Mouse (Mus musculus): ENCODE results near the gene Rpusd1. TPM values are rescaled to one million over a fixed set of nuclear protein-coding genes. Genes with fewer than 3 reads are reported as not detected.

The Rpusd1 gene
- polyA plus RNA-seq (2012; rRNA removed): 40.1 and 45.0 TPM in 2 replicates

DNA sequence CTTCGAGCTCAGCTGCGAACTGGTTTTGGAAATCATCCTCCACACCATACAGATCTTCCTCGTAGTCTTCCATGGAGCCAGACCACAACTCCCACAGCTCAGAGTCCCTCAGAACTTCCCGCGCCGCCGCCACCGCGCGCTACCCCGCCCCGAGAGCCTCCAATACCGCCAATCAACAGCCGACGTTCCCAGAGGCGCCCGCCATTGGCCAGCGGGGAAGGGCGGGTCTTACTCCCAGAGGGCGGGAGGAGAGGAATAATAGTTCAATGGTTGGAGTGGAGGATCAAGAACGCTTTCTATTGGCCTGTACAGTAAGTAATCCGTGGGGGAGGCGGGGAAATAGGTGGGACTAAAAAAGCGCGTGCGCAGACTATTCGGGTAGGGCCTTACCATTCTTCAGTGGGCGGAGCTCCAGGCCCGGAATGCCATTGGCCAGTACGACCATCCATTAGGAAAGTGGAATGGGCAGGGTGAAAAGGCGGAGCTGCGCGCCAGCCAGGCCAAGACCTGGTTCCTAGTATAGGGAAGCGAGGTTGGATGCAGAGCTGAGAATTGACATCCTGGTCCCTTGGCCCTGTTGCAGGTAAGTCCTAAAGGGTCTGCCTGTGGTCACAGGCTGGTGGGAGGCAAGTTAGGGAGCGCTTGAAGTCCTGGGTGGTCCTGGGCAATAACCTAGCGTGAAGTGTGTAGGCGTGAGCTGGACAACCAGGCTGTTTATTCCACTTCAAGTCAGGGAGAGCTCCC lies at the start of gene Rpusd1, which contains the start of gene Chtf18:
TSS of gene Rpusd1 (plus strand) at position 406 of the 744 bp plus-strand sequence.
TSS of gene Chtf18 (minus strand) at position 155 of the 744 bp plus-strand sequence.
- peak; percentile 98 for DNase-seq
- no peak for TF ChIP-seq CTCF (IDR thresholded peaks at IDR 0.05; ENCODE audit: insufficient read depth, low read length)
- peak; percentile 88; the same call in 1 of the 2 replicates for TF ChIP-seq POLR2A (IDR thresholded peaks at IDR 0.05; ENCODE audit: borderline replicate concordance, extremely low read depth, low read depth, low read length)
- Histone ChIP-seq H3K4me3 (replicated peaks; ENCODE audit: extremely low read depth, low read depth, low read length) (peak within 1 kb of the TSS; percentile 83), H3K4me1 (ENCODE audit: control insufficient read depth, insufficient read depth, low read length) (peaks cover 9% of the 10 kb centered on the region)
- WGBS: under 1% methylated on average over 37 of the region's 37 CpGs

DNA sequence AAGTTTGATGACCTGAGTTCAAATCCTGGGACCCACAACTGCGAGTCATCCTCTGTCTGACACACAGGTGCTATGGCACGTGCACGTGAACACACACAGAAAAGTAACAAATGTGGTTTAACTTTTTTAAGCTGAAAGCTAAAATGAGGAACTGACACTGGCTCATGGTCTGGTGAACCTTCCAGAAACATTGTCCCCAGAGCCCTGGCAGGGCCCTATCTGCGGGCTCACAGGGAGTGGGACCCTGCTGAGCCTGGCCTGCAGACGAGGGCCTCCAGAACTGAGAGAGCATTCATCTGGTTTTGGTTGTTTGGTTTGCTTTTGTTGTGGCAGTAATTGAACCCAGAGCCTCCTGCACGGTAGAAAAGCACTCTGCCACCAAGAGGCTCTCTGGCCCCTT lies 49.5 kb upstream of the Rpusd1 start:
- WGBS: 62% methylated on average over 6 of the region's 6 CpGs
- Histone ChIP-seq H3K4me3 (replicated peaks; ENCODE audit: extremely low read depth, low read depth, low read length) (no peak overlapping the region), H3K4me1 (ENCODE audit: control insufficient read depth, insufficient read depth, low read length) (no peaks in the 10 kb centered on the region)
- DNase-seq: no peak
- TF ChIP-seq CTCF (IDR thresholded peaks at IDR 0.05; ENCODE audit: insufficient read depth, low read length) (no peak), POLR2A (IDR thresholded peaks at IDR 0.05; ENCODE audit: borderline replicate concordance, extremely low read depth, low read depth, low read length) (no peak)

GRCm38 (mm10) chr17:25679818-25680217 lies 47.7 kb upstream of the Rpusd1 start:
- WGBS: 19% methylated on average over 5 of the region's 5 CpGs

DNA sequence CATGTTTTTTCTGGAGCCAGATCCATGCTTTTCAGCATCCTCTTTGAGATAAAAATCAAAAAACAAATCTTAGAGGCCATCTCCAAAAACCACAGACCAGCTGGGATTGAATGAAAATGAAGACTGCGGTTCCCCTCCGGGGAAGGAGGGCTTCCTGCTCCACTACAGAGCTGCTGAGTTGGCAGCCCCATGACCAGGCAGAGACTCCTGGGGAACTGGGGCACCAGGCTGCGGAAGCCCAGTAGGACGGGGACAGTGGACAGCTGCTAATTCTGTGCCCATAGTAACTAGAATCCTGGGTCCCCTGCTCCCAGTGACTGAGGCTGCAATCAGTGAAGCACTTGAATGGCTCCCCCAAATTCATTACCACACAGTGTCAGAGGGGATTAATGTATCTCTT lies 45.8 kb upstream of the Rpusd1 start:
- Histone ChIP-seq H3K4me1 (ENCODE audit: control insufficient read depth, insufficient read depth, low read length) (no peaks in the 10 kb centered on the region), H3K4me3 (replicated peaks; ENCODE audit: extremely low read depth, low read depth, low read length) (no peak overlapping the region)
- TF ChIP-seq POLR2A (IDR thresholded peaks at IDR 0.05; ENCODE audit: borderline replicate concordance, extremely low read depth, low read depth, low read length): no peak
- TF ChIP-seq CTCF (IDR thresholded peaks at IDR 0.05; ENCODE audit: insufficient read depth, low read length): no peak
- WGBS: 75% methylated on average over 4 of the region's 4 CpGs
- DNase-seq: no peak

More at GRCm38 (mm10) chr17:25679818-25680217, 47.7 kb upstream of the Rpusd1 start:
- no peaks in the 10 kb centered on the region for H3K4me1 ChIP-seq (ENCODE audit: control insufficient read depth, insufficient read depth, low read length)
- no peak for DNase-seq
- TF ChIP-seq POLR2A (IDR thresholded peaks at IDR 0.05; ENCODE audit: borderline replicate concordance, extremely low read depth, low read depth, low read length): no peak
- no peak for TF ChIP-seq CTCF (IDR thresholded peaks at IDR 0.05; ENCODE audit: insufficient read depth, low read length)
- H3K4me3 ChIP-seq (replicated peaks; ENCODE audit: extremely low read depth, low read depth, low read length): no peak overlapping the region

GRCm38 (mm10) chr17:25686323-25686722 lies 41.1 kb upstream of the Rpusd1 start:
- no peak overlapping the region for H3K4me3 ChIP-seq (replicated peaks; ENCODE audit: extremely low read depth, low read depth, low read length)
- no peak for DNase-seq
- 36% methylated on average over 7 of the region's 7 CpGs for WGBS
- TF ChIP-seq POLR2A (IDR thresholded peaks at IDR 0.05; ENCODE audit: borderline replicate concordance, extremely low read depth, low read depth, low read length): no peak
- no peak for TF ChIP-seq CTCF (IDR thresholded peaks at IDR 0.05; ENCODE audit: insufficient read depth, low read length)
- no peaks in the 10 kb centered on the region for H3K4me1 ChIP-seq (ENCODE audit: control insufficient read depth, insufficient read depth, low read length)

- H3K4me3 ChIP-seq (replicated peaks; ENCODE audit: extremely low read depth, low read depth, low read length): no peak overlapping the region
- TF ChIP-seq CTCF (IDR thresholded peaks at IDR 0.05; ENCODE audit: insufficient read depth, low read length) (no peak), POLR2A (IDR thresholded peaks at IDR 0.05; ENCODE audit: borderline replicate concordance, extremely low read depth, low read depth, low read length) (no peak)
These were observed 38.5 kb upstream of the Rpusd1 start for GRCm38 (mm10) chr17:25688922-25689321.

DNA sequence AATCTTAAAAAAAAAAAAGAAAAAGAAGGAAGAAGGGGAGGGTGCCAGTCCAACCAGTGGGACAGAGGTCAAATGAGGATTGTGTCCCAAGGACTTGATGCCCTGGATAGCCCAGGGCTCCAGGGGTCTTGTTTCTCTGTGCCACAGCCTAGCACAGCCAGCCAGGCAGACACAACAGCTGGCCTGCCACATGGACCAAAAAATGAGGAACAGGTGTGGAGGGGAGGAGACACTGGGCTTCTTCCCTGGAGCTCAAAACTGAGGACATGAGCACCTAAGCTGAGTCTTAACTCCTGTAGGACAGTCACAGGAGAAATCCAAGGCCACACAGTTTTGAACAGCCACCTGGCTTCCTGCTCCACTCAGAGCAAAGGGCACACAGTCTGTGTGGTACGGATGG lies 31.2 kb upstream of the Rpusd1 start:
- no peaks in the 10 kb centered on the region for H3K4me1 ChIP-seq (ENCODE audit: control insufficient read depth, insufficient read depth, low read length)
- 21% methylated on average over 1 of the region's 1 CpGs for WGBS
- TF ChIP-seq POLR2A (IDR thresholded peaks at IDR 0.05; ENCODE audit: borderline replicate concordance, extremely low read depth, low read depth, low read length): no peak
- TF ChIP-seq CTCF (IDR thresholded peaks at IDR 0.05; ENCODE audit: insufficient read depth, low read length): no peak
- H3K4me3 ChIP-seq (replicated peaks; ENCODE audit: extremely low read depth, low read depth, low read length): no peak overlapping the region
- DNase-seq: no peak

More at GRCm38 (mm10) chr17:25688922-25689321, 38.5 kb upstream of the Rpusd1 start:
- no peak for DNase-seq
- no peaks in the 10 kb centered on the region for H3K4me1 ChIP-seq (ENCODE audit: control insufficient read depth, insufficient read depth, low read length)
- WGBS: 79% methylated on average over 4 of the region's 4 CpGs

DNA sequence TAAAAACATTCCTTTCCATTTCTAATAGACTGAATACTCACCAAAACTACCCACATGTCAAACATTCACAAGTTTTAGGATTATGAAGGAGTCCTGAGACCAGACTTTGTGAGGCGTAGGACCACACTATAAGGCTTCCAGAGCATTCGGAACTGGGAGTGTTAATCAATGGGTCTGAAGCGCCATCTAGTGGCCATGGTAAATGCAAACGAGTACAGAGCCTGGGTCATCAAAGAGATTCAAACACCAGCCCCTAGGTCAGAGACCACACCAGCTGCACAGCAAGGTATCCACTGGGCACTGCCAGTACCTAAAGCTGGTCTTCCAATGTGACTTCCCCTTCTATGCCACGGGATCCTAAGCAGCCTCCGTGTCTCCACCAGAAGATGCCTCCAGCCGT lies 29.0 kb upstream of the Rpusd1 start:
- DNase-seq: peak; percentile 52
- WGBS: 11% methylated on average over 7 of the region's 7 CpGs
- Histone ChIP-seq H3K4me3 (replicated peaks; ENCODE audit: extremely low read depth, low read depth, low read length) (no peak overlapping the region), H3K4me1 (ENCODE audit: control insufficient read depth, insufficient read depth, low read length) (no peaks in the 10 kb centered on the region)
- no peak for TF ChIP-seq POLR2A (IDR thresholded peaks at IDR 0.05; ENCODE audit: borderline replicate concordance, extremely low read depth, low read depth, low read length)
- TF ChIP-seq CTCF (IDR thresholded peaks at IDR 0.05; ENCODE audit: insufficient read depth, low read length): peak; percentile 55

DNA sequence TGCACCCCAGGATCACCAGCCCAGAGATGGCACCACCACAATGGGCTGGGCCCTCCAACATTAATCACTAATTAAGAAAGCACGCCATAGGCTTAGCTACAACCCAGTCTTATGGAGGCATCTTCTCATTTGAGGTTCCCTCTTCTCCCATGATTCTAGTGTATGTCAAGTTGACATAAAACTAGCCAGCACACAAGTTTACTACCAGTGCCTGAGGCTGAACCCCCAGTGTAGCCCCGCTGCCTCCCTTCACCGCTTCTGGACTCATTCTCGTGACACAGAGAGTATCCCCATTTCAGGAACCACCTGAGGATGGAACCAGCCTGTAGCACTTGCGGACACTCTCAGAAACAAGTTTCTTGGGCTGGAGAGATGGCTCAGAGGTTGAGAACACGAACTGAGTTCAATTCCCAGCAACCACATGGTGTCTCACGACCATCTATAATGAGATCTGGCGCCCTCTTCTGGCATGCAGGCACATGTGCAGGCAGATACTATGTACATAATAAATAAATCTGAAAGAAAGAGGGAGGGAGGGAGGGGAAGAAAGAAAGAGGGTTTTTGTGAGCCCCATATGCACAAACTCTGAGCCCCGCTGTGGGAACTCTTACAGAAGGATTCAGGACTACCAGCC lies 26.5 kb upstream of the Rpusd1 start:
- no peak for DNase-seq
- TF ChIP-seq CTCF (IDR thresholded peaks at IDR 0.05; ENCODE audit: insufficient read depth, low read length): no peak
- TF ChIP-seq POLR2A (IDR thresholded peaks at IDR 0.05; ENCODE audit: borderline replicate concordance, extremely low read depth, low read depth, low read length): no peak
- no peak overlapping the region for H3K4me3 ChIP-seq (replicated peaks; ENCODE audit: extremely low read depth, low read depth, low read length)
- H3K4me1 ChIP-seq (ENCODE audit: control insufficient read depth, insufficient read depth, low read length): no peaks in the 10 kb centered on the region
- WGBS: 55% methylated on average over 9 of the region's 9 CpGs
